Mouse (Mus musculus) midbrain, embryonic 10.5 days (tissue): Measurements from ENCODE around the gene Daxx. TPM values are rescaled to one million over a fixed set of nuclear protein-coding genes. Genes with fewer than 3 reads are reported as not detected.
"Not testable (repeated sequence)": the region's sequence is repeated elsewhere in the genome, so short reads cannot be mapped to it uniquely, and the experiment has no call there.

Experiments
- DNase-seq: peaks from one replicate; pipeline ENCODE4 v3.0.0-alpha.2; 2017; ENCODE audit warnings: low spot score
- H3K27ac ChIP-seq: fragments of 300-500 bp; sonication (generic); replicated peaks from 2 replicates; pipeline ENCODE4 v1.5.1; 2016; ENCODE audit warnings: mild to moderate bottlenecking
- H3K27me3 ChIP-seq: fragments of 300-500 bp; sonication (generic); 2 replicates; pipeline ENCODE4 v1.6.1; 2016; ENCODE audit warnings: low read depth, mild to moderate bottlenecking; ENCODE audit not compliant: poor library complexity, severe bottlenecking
- H3K36me3 ChIP-seq: fragments of 300-500 bp; sonication (generic); 2 replicates; pipeline ENCODE4 v1.6.1; 2016; ENCODE audit warnings: mild to moderate bottlenecking, moderate library complexity
- H3K4me1 ChIP-seq: fragments of 300-500 bp; sonication (generic); 2 replicates; pipeline ENCODE4 v1.6.1; 2016
- H3K4me3 ChIP-seq: fragments of 300-500 bp; sonication (generic); 2 replicates; pipeline ENCODE4 v1.5.1; 2016; ENCODE audit warnings: mild to moderate bottlenecking, moderate library complexity
- H3K9me3 ChIP-seq: fragments of 300-500 bp; sonication (generic); replicated peaks from 2 replicates; pipeline ENCODE4 v1.6.1; 2016; ENCODE audit warnings: mild to moderate bottlenecking
- WGBS: fragments of 180-500 bp; shearing (Covaris S2); methylation state at CpG from one replicate; pipeline ENCODE4 v1.1.7; 2016; 5-methylcytosine and 5-hydroxymethylcytosine counted together
- polyA plus RNA-seq: library from polyadenylated mRNA; unstranded; fragments of >200 nt; fragmentation: Nextera tagmentation; extraction: Ambion mirVana; gene quantifications from 2 replicates; pipeline ENCODE4 v1.2.1, GENCODE M21; 2016

Daxx gene
- polyA plus RNA-seq, 1 experiment from 2014 or later = 82.6 TPM

- no peak for DNase-seq
- H3K27me3 ChIP-seq = no peaks in the 10 kb centered on the region
- H3K27ac ChIP-seq = no peak overlapping the region; the same call in 1 of the 2 replicates
- peak overlapping the region; percentile 95 for H3K4me3 ChIP-seq
- peaks cover 72% of the 10 kb centered on the region for H3K36me3 ChIP-seq
- peaks cover 27% of the 10 kb centered on the region for H3K4me1 ChIP-seq
- no peaks in the 10 kb centered on the region for H3K9me3 ChIP-seq
- 62% methylated on average over 19 of the region's 19 CpGs for WGBS
Measured at GRCm38 (mm10) chr17:33941381-33941780, 32.2 kb downstream of the Daxx start.

- H3K27me3 ChIP-seq = no peaks in the 10 kb centered on the region
Measured at GRCm38 (mm10) chr17:33943454-33943853, 34.2 kb downstream of the Daxx start.

GRCm38 (mm10) chr17:33947430-33948089 is 38.3 kb downstream of the Daxx start:
- 93% methylated on average over 10 of the region's 10 CpGs for WGBS
- no peak for DNase-seq
- Histone ChIP-seq H3K27ac (no peak overlapping the region), H3K36me3 (peaks cover 91% of the 10 kb centered on the region), H3K4me3 (no peak overlapping the region), H3K27me3 (no peaks in the 10 kb centered on the region), H3K9me3 (no peaks in the 10 kb centered on the region), H3K4me1 (peaks cover 32% of the 10 kb centered on the region)

More at GRCm38 (mm10) chr17:33943454-33943853, 34.2 kb downstream of the Daxx start:
- DNase-seq = no peak
- 94% methylated on average over 15 of the region's 15 CpGs for WGBS
- Histone ChIP-seq H3K27ac (no peak overlapping the region), H3K36me3 (peaks cover 70% of the 10 kb centered on the region), H3K9me3 (no peaks in the 10 kb centered on the region), H3K4me3 (0 out of 2 replicates have a peak overlapping the region, but pooled peaks have one; percentile 24), H3K4me1 (peaks cover 27% of the 10 kb centered on the region)

DNA sequence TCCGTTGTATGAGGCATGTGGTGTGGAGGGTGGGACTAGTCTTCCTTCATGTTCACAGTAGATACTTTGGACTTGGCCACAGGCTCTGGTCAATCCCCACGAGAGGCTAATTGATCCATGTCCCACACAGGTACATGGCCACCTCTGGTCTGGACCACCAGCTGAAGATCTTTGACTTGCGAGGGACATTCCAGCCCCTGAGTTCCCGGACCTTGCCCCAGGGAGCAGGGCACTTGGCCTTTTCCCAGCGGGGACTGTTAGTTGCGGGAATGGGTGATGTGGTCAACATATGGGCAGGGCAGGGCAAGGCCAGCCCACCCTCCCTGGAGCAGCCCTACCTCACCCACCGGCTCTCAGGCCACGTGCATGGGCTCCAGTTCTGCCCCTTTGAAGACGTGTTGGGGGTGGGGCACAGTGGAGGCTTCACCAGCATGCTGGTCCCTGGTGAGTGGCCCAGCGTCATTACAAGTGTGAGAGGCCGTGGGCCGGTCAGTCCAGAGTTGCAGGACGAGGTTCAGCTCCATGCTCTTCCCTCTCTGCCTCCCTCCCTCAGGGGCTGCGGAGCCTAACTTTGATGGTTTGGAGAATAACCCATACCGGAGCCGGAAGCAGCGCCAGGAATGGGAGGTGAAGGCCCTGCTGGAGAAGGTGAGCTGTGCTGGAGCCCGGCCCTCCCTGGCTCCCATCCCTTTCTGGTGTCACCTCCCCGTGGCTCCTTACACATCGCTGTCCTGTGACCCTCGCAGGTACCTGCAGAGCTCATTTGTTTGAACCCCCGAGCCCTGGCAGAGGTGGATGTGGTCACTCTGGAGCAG is 39.1 kb downstream of the Daxx start:
- H3K36me3 ChIP-seq = peaks cover 91% of the 10 kb centered on the region
- no peak overlapping the region for H3K27ac ChIP-seq
- H3K4me3 ChIP-seq = peak overlapping the region; percentile 18; the same call in 1 of the 2 replicates
- 86% methylated on average over 22 of the region's 22 CpGs for WGBS
- no peaks in the 10 kb centered on the region for H3K9me3 ChIP-seq
- DNase-seq = no peak
- peaks cover 39% of the 10 kb centered on the region for H3K4me1 ChIP-seq
- H3K27me3 ChIP-seq = no peaks in the 10 kb centered on the region

- DNase-seq = no peak
- WGBS = 93% methylated on average over 19 of the region's 19 CpGs
Measured at GRCm38 (mm10) chr17:33948905-33949537, 39.8 kb downstream of the Daxx start.

DNA sequence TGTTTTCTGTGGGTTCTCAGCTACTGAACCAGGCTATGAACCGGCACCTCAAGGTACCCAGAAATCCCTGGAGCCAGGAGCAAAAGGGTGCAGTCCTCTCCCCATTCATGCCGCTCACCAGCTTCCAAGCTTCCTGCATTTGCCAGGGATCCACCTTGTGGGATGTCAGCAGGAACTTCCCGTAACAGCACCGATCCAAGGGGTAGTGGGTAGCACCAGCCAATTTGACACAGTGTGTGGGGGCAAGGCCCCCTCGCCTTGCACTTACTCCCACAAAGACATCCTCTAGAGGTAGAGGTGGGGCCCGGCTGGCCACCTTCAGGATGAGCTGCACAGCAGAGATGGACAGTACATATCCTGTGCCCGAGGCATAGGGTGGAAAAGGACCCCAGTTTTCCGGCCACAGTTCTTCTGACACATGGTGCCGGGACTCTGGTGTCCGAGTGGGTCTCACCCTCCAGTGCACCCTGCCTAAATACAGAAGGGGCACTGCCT is 41.0 kb downstream of the Daxx start:
- peak overlapping the region; percentile 54 for H3K4me3 ChIP-seq
- peak overlapping the region; percentile 84; the same call in 1 of the 2 replicates for H3K27ac ChIP-seq
- DNase-seq = no peak
- no peaks in the 10 kb centered on the region for H3K27me3 ChIP-seq
- peaks cover 55% of the 10 kb centered on the region for H3K4me1 ChIP-seq
- no peaks in the 10 kb centered on the region for H3K9me3 ChIP-seq
- peaks cover 88% of the 10 kb centered on the region for H3K36me3 ChIP-seq
- WGBS = 79% methylated on average over 10 of the region's 10 CpGs

More at GRCm38 (mm10) chr17:33948905-33949537, 39.8 kb downstream of the Daxx start:
- Histone ChIP-seq H3K4me3 (peak overlapping the region; percentile 18; the same call in 1 of the 2 replicates), H3K36me3 (peaks cover 91% of the 10 kb centered on the region), H3K27me3 (no peaks in the 10 kb centered on the region), H3K9me3 (no peaks in the 10 kb centered on the region), H3K27ac (no peak overlapping the region), H3K4me1 (peaks cover 46% of the 10 kb centered on the region)

GRCm38 (mm10) chr17:33951021-33951946 is 42.1 kb downstream of the Daxx start, which contains the start of gene B3galt4:
Gene B3galt4, minus strand, starts transcription at chr17:33951488.
- Histone ChIP-seq H3K27ac (peak within 1 kb of the TSS; percentile 84), H3K4me1 (peaks cover 57% of the 10 kb centered on the region), H3K36me3 (peaks cover 77% of the 10 kb centered on the region), H3K9me3 (no peaks in the 10 kb centered on the region), H3K27me3 (no peaks in the 10 kb centered on the region), H3K4me3 (peak within 1 kb of the TSS; percentile 54)
- WGBS = 1% methylated on average over 45 of the region's 45 CpGs
- DNase-seq = peak; percentile 86

DNA sequence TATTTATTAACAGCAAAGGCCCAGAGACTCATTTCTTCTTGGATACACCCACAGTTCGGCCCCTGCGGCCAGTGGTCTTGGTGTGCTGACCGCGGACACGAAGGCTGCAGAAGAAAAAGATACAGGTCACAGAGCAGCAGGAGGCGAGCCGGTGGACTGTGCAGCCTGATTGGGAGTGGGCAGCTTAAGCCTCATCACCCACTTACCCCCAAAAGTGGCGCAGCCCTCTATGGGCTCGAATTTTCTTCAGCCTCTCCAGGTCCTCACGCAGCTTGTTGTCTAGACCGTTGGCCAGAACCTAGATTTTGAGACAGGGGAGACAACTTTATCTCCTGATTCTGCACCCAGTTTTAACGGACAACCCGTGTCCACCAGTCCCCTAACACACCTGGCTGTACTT is 42.8 kb downstream of the Daxx start:
- not testable (repeated sequence) for H3K9me3 ChIP-seq, H3K27me3 ChIP-seq, H3K27ac ChIP-seq, DNase-seq
- WGBS = 75% methylated on average over 13 of the region's 13 CpGs
- H3K4me3 ChIP-seq = peak overlapping the region; percentile 54
- peaks cover 71% of the 10 kb centered on the region for H3K36me3 ChIP-seq
- peaks cover 64% of the 10 kb centered on the region for H3K4me1 ChIP-seq

- Histone ChIP-seq H3K4me1 (peaks cover 68% of the 10 kb centered on the region), H3K36me3 (peaks cover 65% of the 10 kb centered on the region), H3K27me3 (no peaks in the 10 kb centered on the region), H3K9me3 (no peaks in the 10 kb centered on the region), H3K4me3 (peak overlapping the region; percentile 99), H3K27ac (no peak overlapping the region)
- DNase-seq = no peak
- WGBS = 86% methylated on average over 4 of the region's 4 CpGs
Measured at GRCm38 (mm10) chr17:33952879-33953278, 43.7 kb downstream of the Daxx start.

DNA sequence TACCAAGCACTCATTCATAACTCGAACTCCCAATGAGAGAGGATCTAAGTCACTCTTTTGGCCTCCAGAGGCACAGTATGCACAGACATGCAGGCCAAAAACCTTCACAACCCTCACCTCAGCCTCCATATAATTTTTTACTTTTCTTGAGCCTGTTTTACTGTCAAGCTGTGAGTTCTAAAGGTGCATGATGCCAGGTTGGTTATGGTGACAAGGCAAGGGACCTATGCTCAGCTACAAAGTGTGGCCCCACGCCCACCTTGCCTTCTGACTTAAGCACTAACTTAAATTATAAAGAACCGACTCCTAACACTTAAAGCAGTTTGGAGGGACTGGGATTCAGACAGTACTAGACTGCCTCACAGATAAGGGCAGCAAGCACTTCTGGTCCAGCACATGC is 44.1 kb downstream of the Daxx start:
- Histone ChIP-seq H3K9me3 (no peaks in the 10 kb centered on the region), H3K27me3 (no peaks in the 10 kb centered on the region), H3K4me1 (peaks cover 68% of the 10 kb centered on the region), H3K36me3 (peaks cover 66% of the 10 kb centered on the region), H3K27ac (no peak overlapping the region), H3K4me3 (peak overlapping the region; percentile 99)
- 89% methylated on average over 3 of the region's 3 CpGs for WGBS
- no peak for DNase-seq

GRCm38 (mm10) chr17:33953961-33954565 is 44.8 kb downstream of the Daxx start:
- H3K4me3 ChIP-seq = peak overlapping the region; percentile 99
- H3K36me3 ChIP-seq = peaks cover 66% of the 10 kb centered on the region
- 43% methylated on average over 5 of the region's 5 CpGs for WGBS
- peak overlapping the region; percentile 98 for H3K27ac ChIP-seq
- no peak for DNase-seq
- H3K4me1 ChIP-seq = peaks cover 68% of the 10 kb centered on the region
- no peaks in the 10 kb centered on the region for H3K27me3 ChIP-seq
- no peaks in the 10 kb centered on the region for H3K9me3 ChIP-seq
